Mouse (Mus musculus) E14TG2a.4 (cell line): ENCODE data around the gene Slc12a9.

Experiments used
- H3K27me3 ChIP-seq: 2 replicates; pipeline ENCODE4 v1.6.1; 2014; ENCODE audit warnings: low read length, control low read depth; ENCODE audit not compliant: insufficient read depth
- H3K36me3 ChIP-seq: 2 replicates; pipeline ENCODE4 v1.6.1; 2014; ENCODE audit warnings: low read length, control low read depth; ENCODE audit not compliant: insufficient read depth
- H3K4me1 ChIP-seq: replicated peaks from 2 replicates; pipeline ENCODE4 v1.6.1; 2014; ENCODE audit warnings: low read depth, low read length, control low read depth
- H3K4me3 ChIP-seq: replicated peaks from 2 replicates; pipeline ENCODE4 v1.5.1; 2014; ENCODE audit warnings: mild to moderate bottlenecking, low read length
- H3K9me3 ChIP-seq: 2 replicates; pipeline ENCODE4 v1.6.1; 2014; ENCODE audit warnings: low read length, control low read depth
- CTCF ChIP-seq: conservative IDR thresholded peaks from 2 replicates; pipeline ENCODE4 v1.5.1; 2014; ENCODE audit warnings: low read length
- NANOG ChIP-seq: IDR thresholded peaks from 2 replicates; pipeline ENCODE4 v1.6.1; 2014; ENCODE audit warnings: borderline replicate concordance, low read length, mixed read lengths
- POU5F1 ChIP-seq: IDR thresholded peaks from 2 replicates; pipeline ENCODE4 v1.6.1; 2014; ENCODE audit warnings: low read length, borderline replicate concordance

Slc12a9 gene

GRCm38 (mm10) chr5:137332857-137333511, 413 bp downstream of the Slc12a9 start:
- peaks cover 15% of the 10 kb centered on the region for H3K36me3 ChIP-seq
- no peak for TF ChIP-seq NANOG
- TF ChIP-seq CTCF, result no peak
- no peak for TF ChIP-seq POU5F1

GRCm38 (mm10) chr5:137330910-137331309, 2.5 kb downstream of the Slc12a9 start:
- Histone ChIP-seq H3K36me3 (peaks cover 30% of the 10 kb centered on the region), H3K4me3 (no peak overlapping the region), H3K4me1 (peaks cover 28% of the 10 kb centered on the region), H3K27me3 (no peaks in the 10 kb centered on the region), H3K9me3 (no peaks in the 10 kb centered on the region)
- TF ChIP-seq NANOG (no peak), CTCF (no peak), POU5F1 (no peak)

More at GRCm38 (mm10) chr5:137332857-137333511, 413 bp downstream of the Slc12a9 start:
- Histone ChIP-seq H3K9me3 (no peaks in the 10 kb centered on the region), H3K27me3 (no peaks in the 10 kb centered on the region), H3K4me3 (peak overlapping the region; percentile 94), H3K4me1 (peaks cover 49% of the 10 kb centered on the region)

DNA sequence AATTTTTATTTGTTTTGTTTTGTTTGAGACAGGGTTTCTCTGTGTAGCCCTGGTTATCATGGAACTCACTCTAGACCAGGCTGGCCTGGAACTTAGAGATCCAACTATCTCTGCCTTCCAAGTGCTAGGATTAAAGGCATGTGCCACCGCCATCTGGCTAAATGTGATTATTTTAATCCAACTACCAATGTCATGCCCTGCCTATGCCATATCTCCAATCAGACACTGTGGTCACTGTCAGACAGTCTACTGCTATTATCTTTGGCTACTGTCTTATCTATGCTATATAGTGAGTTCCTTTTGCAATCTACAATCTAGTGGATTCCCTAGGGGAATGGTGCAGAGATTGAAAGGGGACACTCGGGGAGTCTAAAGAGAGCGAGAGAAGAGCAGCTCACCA, 12.4 kb downstream of the Slc12a9 start:
- H3K9me3 ChIP-seq, result peaks cover 5% of the 10 kb centered on the region; the same call in 1 of the 2 replicates
- no peak for TF ChIP-seq POU5F1
- TF ChIP-seq NANOG, result no peak
- no peak for TF ChIP-seq CTCF
- no peak overlapping the region for H3K4me3 ChIP-seq
- H3K27me3 ChIP-seq, result peaks cover 13% of the 10 kb centered on the region
- peaks cover 68% of the 10 kb centered on the region for H3K36me3 ChIP-seq
- H3K4me1 ChIP-seq, result peaks cover 12% of the 10 kb centered on the region

- TF ChIP-seq POU5F1 (no peak), NANOG (no peak), CTCF (no peak)
- Histone ChIP-seq H3K27me3 (peaks cover 23% of the 10 kb centered on the region), H3K9me3 (peaks cover 5% of the 10 kb centered on the region; the same call in 1 of the 2 replicates)
Measured at GRCm38 (mm10) chr5:137318570-137318969, 14.8 kb downstream of the Slc12a9 start.

DNA sequence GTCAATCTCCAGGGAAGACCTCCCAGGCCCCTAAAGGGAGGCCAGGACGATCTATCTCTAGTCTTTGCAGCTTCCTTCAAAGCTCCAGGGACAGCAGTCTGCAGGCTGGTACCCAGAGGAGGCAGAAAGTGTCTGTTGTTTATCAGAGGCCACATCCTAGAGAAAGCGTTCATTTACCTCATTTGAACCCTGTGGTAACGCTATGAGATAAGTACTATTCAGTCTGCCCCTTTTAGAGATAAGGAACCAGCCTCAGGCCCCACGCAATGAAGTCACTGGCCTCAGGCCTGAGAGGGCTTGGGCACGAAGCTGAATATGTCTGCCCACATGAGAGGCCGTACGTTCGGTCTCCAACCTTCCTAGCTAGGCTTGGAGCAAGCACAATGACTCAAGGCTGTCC, 16.0 kb downstream of the Slc12a9 start:
- peaks cover 49% of the 10 kb centered on the region for H3K36me3 ChIP-seq
- peaks cover 37% of the 10 kb centered on the region for H3K4me1 ChIP-seq
- TF ChIP-seq CTCF (no peak), POU5F1 (no peak), NANOG (no peak)
- H3K9me3 ChIP-seq, result peaks cover 5% of the 10 kb centered on the region; the same call in 1 of the 2 replicates
- peaks cover 23% of the 10 kb centered on the region for H3K27me3 ChIP-seq
- H3K4me3 ChIP-seq, result no peak overlapping the region

More at GRCm38 (mm10) chr5:137318570-137318969, 14.8 kb downstream of the Slc12a9 start:
- Histone ChIP-seq H3K4me1 (peaks cover 34% of the 10 kb centered on the region), H3K36me3 (peaks cover 54% of the 10 kb centered on the region), H3K4me3 (no peak overlapping the region)

- TF ChIP-seq POU5F1, result no peak
- peak; percentile 46 for TF ChIP-seq CTCF
- peak overlapping the region; percentile 82 for H3K4me3 ChIP-seq
- H3K9me3 ChIP-seq, result peaks cover 5% of the 10 kb centered on the region; the same call in 1 of the 2 replicates
Measured at GRCm38 (mm10) chr5:137315084-137315903, 18.1 kb downstream of the Slc12a9 start.

DNA sequence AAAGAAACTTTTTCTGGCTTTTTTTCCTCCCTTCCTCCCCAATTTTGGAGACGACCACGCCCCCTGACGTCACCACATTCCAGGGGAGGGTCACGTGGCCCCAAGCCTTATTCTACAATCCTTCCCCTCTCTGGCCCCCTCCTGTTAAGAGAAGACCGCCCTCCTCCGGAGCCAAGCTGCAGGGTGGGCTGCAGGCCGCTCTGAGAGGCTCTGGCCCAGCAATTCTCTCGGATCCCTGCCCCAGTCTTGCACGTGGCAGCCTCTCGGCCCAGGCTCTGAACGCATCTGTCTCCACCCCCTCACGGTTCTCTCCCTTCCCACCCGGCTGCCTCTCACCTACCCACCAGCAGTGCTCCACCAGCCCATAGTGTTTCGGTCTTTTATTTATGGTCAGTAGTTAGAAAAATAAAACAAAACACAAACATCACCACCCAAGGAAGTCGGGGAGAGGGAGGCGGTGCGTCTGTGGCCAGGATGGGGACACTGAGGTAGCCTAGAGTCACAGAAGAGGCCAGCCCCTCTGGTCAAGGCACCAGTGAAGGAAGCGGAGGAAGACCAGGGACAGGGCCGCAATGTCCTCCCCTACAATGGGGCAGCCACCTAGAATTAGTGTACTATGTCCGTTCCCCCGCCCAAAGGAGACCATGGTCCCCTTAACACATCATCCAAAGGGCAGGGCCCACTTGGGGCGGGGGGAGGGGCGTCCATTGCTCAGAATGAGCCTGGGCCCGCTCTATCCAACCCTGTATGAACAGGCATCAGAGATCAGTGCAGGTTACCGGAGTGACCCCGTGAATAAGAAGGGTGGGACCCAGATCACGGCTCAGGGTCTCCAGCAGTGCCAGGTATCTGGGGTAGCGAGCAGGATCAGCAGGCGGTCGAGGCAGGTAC, 19.0 kb downstream of the Slc12a9 start, which contains the start of gene Trip6:
TSS of gene Trip6 (minus strand) at position 212 of the 891 bp plus-strand sequence.
- Histone ChIP-seq H3K27me3 (peaks cover 23% of the 10 kb centered on the region), H3K36me3 (peaks cover 57% of the 10 kb centered on the region), H3K9me3 (peaks cover 4% of the 10 kb centered on the region; the same call in 1 of the 2 replicates), H3K4me1 (peaks cover 50% of the 10 kb centered on the region), H3K4me3 (peak within 1 kb of the TSS; percentile 82)
- TF ChIP-seq POU5F1, result no peak
- TF ChIP-seq CTCF, result no peak
- TF ChIP-seq NANOG, result no peak

More at GRCm38 (mm10) chr5:137315084-137315903, 18.1 kb downstream of the Slc12a9 start:
- peaks cover 56% of the 10 kb centered on the region for H3K36me3 ChIP-seq
- H3K27me3 ChIP-seq, result peaks cover 23% of the 10 kb centered on the region
- peaks cover 46% of the 10 kb centered on the region for H3K4me1 ChIP-seq

DNA sequence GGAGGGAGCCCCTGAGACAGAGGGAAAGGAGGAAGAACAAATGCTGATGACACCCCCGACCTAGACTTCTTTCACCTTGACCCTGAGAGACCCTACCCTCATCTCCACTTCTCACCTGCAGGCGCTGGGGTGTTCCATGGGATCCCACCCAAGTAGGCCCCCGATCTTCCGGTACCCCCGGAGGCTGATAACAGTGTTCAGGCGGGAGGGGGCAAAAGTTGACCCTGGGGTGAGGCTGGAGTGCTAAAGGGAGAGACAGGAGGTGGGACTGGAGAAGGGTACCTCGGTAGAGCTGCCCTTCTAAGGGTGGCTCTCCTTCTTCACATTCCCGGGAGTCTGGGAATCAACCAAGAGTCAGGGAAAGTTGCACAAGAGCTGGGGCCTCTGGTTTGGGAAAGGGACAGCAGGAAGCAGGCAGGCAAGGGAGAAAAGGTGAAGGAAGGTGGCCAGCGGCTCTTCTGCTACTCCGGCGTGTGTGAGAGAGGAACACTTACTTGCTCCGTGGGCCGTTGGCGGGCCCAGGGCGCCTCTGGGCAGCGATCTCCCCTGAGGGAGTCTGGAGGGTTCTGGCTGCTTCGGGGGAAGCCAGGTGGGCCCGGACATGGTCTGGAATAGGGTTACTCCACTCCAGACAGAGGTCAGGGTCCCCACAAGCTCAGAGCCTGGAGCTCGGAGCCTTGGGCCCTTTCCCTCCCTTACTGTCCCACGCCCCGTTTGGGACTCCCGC, 19.8 kb downstream of the Slc12a9 start:
- Histone ChIP-seq H3K36me3 (peaks cover 59% of the 10 kb centered on the region), H3K9me3 (no peaks in the 10 kb centered on the region), H3K4me3 (peak overlapping the region; percentile 82), H3K27me3 (peaks cover 23% of the 10 kb centered on the region), H3K4me1 (peaks cover 55% of the 10 kb centered on the region)
- TF ChIP-seq CTCF (no peak), NANOG (no peak), POU5F1 (no peak)
